Mouse (Mus musculus) intestine, postnatal 0 days (tissue): ENCODE data around the gene Tchp. TPM values are rescaled to one million over a fixed set of nuclear protein-coding genes. Genes with fewer than 3 reads are reported as not detected.
A peak's percentile ranks its signal among the peaks of the same experiment; 100 is the strongest.

Experiments used
- ATAC-seq: fragments of 200-750 bp; cut with Nextera tagmentation; 2 replicates; pipeline ENCODE4 v1.8.0; 2017; ENCODE audit warnings: mild to moderate bottlenecking, moderate TSS enrichment, moderate library complexity
- H3K27ac ChIP-seq: fragments of 300-500 bp; sonication (generic); 2 replicates; pipeline ENCODE4 v1.5.1; 2014; ENCODE audit warnings: mild to moderate bottlenecking, low read depth, low read length, moderate library complexity
- H3K27me3 ChIP-seq: fragments of 300-500 bp; sonication (generic); replicated peaks from 2 replicates; pipeline ENCODE4 v1.6.1; 2014; ENCODE audit warnings: low read length, mixed read lengths; ENCODE audit not compliant: control insufficient read depth, insufficient read depth
- H3K36me3 ChIP-seq: fragments of 300-500 bp; sonication (generic); 2 replicates; pipeline ENCODE4 v1.6.1; 2014; ENCODE audit warnings: mild to moderate bottlenecking, moderate library complexity; ENCODE audit not compliant: control insufficient read depth, insufficient read depth
- H3K4me1 ChIP-seq: fragments of 300-500 bp; sonication (generic); replicated peaks from 2 replicates; pipeline ENCODE4 v1.6.1; 2014; ENCODE audit warnings: antibody characterized with exemption, low read length, mixed read lengths; ENCODE audit not compliant: control insufficient read depth, insufficient read depth
- H3K4me2 ChIP-seq: fragments of 300-500 bp; sonication (generic); replicated peaks from 2 replicates; pipeline ENCODE4 v1.6.1; 2014; ENCODE audit warnings: low read depth, mild to moderate bottlenecking, moderate library complexity
- H3K4me3 ChIP-seq: fragments of 300-500 bp; sonication (generic); 2 replicates; pipeline ENCODE4 v1.5.1; 2014; ENCODE audit warnings: low read depth, low read length
- H3K9ac ChIP-seq: fragments of 300-500 bp; sonication (generic); 2 replicates; pipeline ENCODE4 v1.6.1; 2014; ENCODE audit warnings: mild to moderate bottlenecking, low read depth, low read length
- H3K9me3 ChIP-seq: fragments of 300-500 bp; sonication (generic); 2 replicates; pipeline ENCODE4 v1.6.1; 2016; ENCODE audit warnings: mixed run types; ENCODE audit not compliant: control insufficient read depth
- CTCF ChIP-seq: sonication (generic); IDR thresholded peaks from 2 replicates; pipeline ENCODE4 v1.5.1; 2016; ENCODE audit warnings: low read depth, mild to moderate bottlenecking, control low read depth, antibody characterized with exemption, moderate library complexity
- WGBS: fragments of 180-500 bp; shearing (Covaris S2); extraction: QIAGEN DNeasy Blood & Tissue Kit; methylation state at CpG from one replicate; pipeline ENCODE4 v1.1.7; 2014; 5-methylcytosine and 5-hydroxymethylcytosine counted together
- polyA plus RNA-seq: library from polyadenylated mRNA; unstranded; fragments of >200 nt; fragmentation: Nextera tagmentation; extraction: Ambion mirVana; gene quantifications from 2 replicates; pipeline ENCODE4 v1.2.1, GENCODE M21; 2015

Tchp gene
- polyA plus RNA-seq, 1 experiment from 2014 or later = 4.2 TPM

DNA sequence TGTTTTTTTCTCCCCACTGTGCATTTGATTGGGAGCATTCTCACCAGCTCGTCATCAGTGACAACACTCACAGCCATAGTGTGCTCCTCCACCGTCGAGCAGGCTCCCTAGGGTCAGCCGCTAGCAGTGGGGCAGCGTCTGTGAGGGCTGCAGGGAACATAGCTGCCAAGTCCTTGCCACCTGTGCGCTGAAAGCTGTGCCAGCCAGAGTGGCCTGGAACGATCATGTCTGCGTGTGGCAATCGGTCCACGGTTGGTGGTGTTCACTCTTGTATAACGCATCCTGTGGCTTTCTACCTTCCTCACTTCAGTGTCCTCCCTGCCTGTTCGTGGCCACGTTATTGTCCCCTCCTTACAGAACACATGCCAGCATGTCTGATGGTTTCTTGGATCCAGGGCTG lies 10.9 kb downstream of the Tchp start:
- Histone ChIP-seq H3K4me2 (no peak overlapping the region; the same call in 1 of the 2 replicates), H3K27me3 (no peaks in the 10 kb centered on the region), H3K9ac (no peak overlapping the region), H3K36me3 (peaks cover 77% of the 10 kb centered on the region), H3K4me1 (peaks cover 5% of the 10 kb centered on the region; the same call in 1 of the 2 replicates), H3K9me3 (no peaks in the 10 kb centered on the region), H3K27ac (peak overlapping the region; percentile 57; the same call in 1 of the 2 replicates), H3K4me3 (no peak overlapping the region)
- TF ChIP-seq CTCF = no peak
- no peak for ATAC-seq
- WGBS = 82% methylated on average over 13 of the region's 13 CpGs

DNA sequence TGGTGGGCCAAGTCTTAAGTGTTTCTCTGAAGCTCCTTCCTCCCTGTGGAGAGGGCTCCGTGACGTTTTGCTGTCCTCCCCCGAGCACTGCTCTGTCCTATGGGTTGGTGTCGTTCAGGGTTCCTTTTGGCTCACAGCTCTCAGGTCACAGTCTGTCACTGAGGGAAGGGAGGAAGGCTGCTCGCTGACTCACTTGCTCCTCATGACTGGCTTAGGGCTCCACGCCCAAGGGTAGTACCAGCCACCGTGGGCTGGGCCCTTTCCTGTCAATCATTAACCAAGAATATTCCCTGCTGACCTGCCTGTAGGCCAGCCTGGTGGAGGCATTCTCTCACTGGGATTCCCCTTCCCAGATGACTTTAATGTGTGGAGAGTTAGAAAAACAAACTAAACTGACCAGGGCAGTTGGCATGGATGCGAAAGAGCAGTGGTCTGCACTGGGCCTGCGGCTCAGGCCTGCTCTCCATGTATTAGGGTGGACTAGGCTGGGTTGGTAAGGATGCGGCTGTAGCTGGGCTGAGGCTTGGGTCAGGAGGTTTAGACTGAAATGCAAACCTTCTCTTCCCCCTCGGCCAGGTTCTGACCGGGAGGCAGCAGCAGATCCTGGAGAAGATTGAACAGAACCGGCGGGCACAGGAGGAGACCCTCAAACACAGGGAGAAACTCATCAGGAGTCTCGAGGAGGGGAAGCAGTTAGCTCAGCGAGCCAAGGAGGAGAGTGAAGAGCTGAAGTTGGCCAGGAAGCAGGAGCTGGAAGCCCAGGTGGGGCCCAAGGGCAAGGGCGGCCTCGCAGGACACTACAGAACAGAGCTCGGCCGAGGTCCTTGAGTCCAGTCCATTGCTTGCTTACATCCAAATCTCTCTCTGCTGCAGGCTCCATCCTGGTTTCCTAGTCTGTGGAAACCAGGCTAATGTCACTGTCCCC lies 11.7 kb downstream of the Tchp start:
- 59% methylated on average over 20 of the region's 20 CpGs for WGBS
- Histone ChIP-seq H3K4me1 (peaks cover 5% of the 10 kb centered on the region; the same call in 1 of the 2 replicates), H3K9me3 (no peaks in the 10 kb centered on the region), H3K4me2 (no peak overlapping the region; the same call in 1 of the 2 replicates), H3K9ac (no peak overlapping the region; the same call in 1 of the 2 replicates), H3K36me3 (peaks cover 69% of the 10 kb centered on the region), H3K4me3 (no peak overlapping the region), H3K27me3 (no peaks in the 10 kb centered on the region), H3K27ac (peak overlapping the region; percentile 57)
- TF ChIP-seq CTCF = no peak
- ATAC-seq = peak; percentile 95

- Histone ChIP-seq H3K36me3 (peaks cover 63% of the 10 kb centered on the region), H3K4me3 (no peak overlapping the region), H3K4me1 (peaks cover 5% of the 10 kb centered on the region; the same call in 1 of the 2 replicates), H3K9ac (no peak overlapping the region), H3K27me3 (no peaks in the 10 kb centered on the region), H3K4me2 (no peak overlapping the region), H3K27ac (no peak overlapping the region; the same call in 1 of the 2 replicates), H3K9me3 (no peaks in the 10 kb centered on the region)
- WGBS = 90% methylated on average over 6 of the region's 6 CpGs
- no peak for TF ChIP-seq CTCF
- ATAC-seq = no peak
These were observed 12.3 kb downstream of the Tchp start for GRCm38 (mm10) chr5:114719928-114720270.

DNA sequence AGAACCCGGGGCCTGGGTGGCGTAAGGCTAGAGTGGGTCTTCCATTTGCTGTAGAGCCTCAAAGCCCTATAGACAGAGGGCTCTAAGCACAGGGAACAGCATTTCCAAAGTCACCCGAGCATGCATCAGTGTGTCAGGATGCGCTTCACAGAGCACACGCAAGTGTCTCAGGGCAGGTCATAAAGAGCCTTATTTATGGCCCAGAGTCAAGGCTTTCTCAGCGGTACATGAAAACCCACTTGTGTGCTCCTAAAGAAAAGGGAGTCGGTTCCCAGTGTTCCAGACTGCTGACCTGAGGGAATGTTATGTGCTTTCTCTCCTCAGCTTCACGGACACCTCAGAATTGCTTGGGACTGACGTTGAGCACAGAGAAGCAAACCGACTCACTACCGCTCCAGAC lies 13.2 kb downstream of the Tchp start:
- Histone ChIP-seq H3K4me2 (no peak overlapping the region), H3K4me3 (no peak overlapping the region), H3K9ac (no peak overlapping the region), H3K27me3 (no peaks in the 10 kb centered on the region), H3K27ac (no peak overlapping the region), H3K36me3 (peaks cover 55% of the 10 kb centered on the region), H3K4me1 (peaks cover 5% of the 10 kb centered on the region; the same call in 1 of the 2 replicates), H3K9me3 (no peaks in the 10 kb centered on the region)
- no peak for ATAC-seq
- no peak for TF ChIP-seq CTCF
- WGBS = 88% methylated on average over 11 of the region's 11 CpGs

DNA sequence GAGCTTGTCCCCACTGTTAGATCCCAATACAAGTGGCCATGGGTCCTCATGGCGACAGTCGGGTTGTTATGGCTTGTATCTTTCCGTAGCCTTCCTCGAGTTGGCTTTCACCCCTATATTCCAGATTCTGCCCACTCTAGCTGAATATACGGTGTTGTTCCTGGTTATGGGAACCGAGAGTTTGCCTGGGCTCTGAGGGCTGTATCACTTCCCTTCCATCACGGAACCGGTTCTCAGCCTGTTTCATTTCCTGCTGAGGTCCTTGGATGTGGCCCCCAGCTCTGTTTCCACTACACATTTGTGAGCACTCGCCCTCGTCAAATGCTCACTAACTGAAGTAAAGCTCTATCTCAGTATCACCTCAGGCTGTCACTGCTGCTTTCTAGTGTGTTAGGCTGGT lies 14.4 kb downstream of the Tchp start:
- Histone ChIP-seq H3K4me1 (peaks cover 5% of the 10 kb centered on the region; the same call in 1 of the 2 replicates), H3K4me3 (no peak overlapping the region), H3K36me3 (peaks cover 52% of the 10 kb centered on the region), H3K27ac (no peak overlapping the region), H3K9me3 (no peaks in the 10 kb centered on the region), H3K9ac (no peak overlapping the region), H3K27me3 (no peaks in the 10 kb centered on the region), H3K4me2 (no peak overlapping the region)
- ATAC-seq = no peak
- WGBS = 92% methylated on average over 10 of the region's 10 CpGs
- TF ChIP-seq CTCF = no peak

GRCm38 (mm10) chr5:114722846-114723245 lies 15.3 kb downstream of the Tchp start:
- no peak for TF ChIP-seq CTCF
- H3K9me3 ChIP-seq = no peaks in the 10 kb centered on the region
- peaks cover 51% of the 10 kb centered on the region for H3K36me3 ChIP-seq
- no peaks in the 10 kb centered on the region for H3K27me3 ChIP-seq
- no peak overlapping the region for H3K4me3 ChIP-seq
- H3K9ac ChIP-seq = no peak overlapping the region
- H3K27ac ChIP-seq = no peak overlapping the region
- peaks cover 5% of the 10 kb centered on the region; the same call in 1 of the 2 replicates for H3K4me1 ChIP-seq
- ATAC-seq = no peak
- no peak overlapping the region for H3K4me2 ChIP-seq
- 92% methylated on average over 13 of the region's 13 CpGs for WGBS
